Mouse (Mus musculus) gastrocnemius, postnatal 10 days (tissue): ENCODE measurements around the gene Mlycd. TPM values are rescaled to one million over a fixed set of nuclear protein-coding genes. Genes with fewer than 3 reads are reported as not detected.
"Not testable (repeated sequence)": the region's sequence is repeated elsewhere in the genome, so short reads cannot be mapped to it uniquely, and the experiment has no call there.

Experiments used
- DNase-seq: peaks from one replicate; pipeline ENCODE4 v3.0.0; 2021; ENCODE audit warnings: mixed read lengths
- long read RNA-seq, 2 experiments: library from polyadenylated mRNA; stranded (forward); transcript quantifications; one replicate each; pipeline ENCODE4 v2.0.0; 2021
- total RNA-seq, 2 experiments: library from RNA; stranded (reverse); gene quantifications; 2 replicates each; pipeline ENCODE4 v1.2.3; 2021

Gene Mlycd
- 10 to 100 TPM; 66.8 to 67.5 TPM for total RNA-seq
- long read RNA-seq, experiment 1, transcript Mlycd-201 (5 exons, 2,128 nt) = major isoform, 263 of 280 reads
- long read RNA-seq, experiment 1, partial matches to known transcripts = 7 of 280 reads
- long read RNA-seq, experiment 1, other reads (novel, unspliced or antisense) = 9 of 280 reads
- long read RNA-seq, experiment 2, transcript Mlycd-201 (5 exons, 2,128 nt) = major isoform, 242 of 266 reads
- long read RNA-seq, experiment 2, partial matches to known transcripts = 10 of 266 reads
- long read RNA-seq, experiment 2, other reads (novel, unspliced or antisense) = 14 of 266 reads

DNA sequence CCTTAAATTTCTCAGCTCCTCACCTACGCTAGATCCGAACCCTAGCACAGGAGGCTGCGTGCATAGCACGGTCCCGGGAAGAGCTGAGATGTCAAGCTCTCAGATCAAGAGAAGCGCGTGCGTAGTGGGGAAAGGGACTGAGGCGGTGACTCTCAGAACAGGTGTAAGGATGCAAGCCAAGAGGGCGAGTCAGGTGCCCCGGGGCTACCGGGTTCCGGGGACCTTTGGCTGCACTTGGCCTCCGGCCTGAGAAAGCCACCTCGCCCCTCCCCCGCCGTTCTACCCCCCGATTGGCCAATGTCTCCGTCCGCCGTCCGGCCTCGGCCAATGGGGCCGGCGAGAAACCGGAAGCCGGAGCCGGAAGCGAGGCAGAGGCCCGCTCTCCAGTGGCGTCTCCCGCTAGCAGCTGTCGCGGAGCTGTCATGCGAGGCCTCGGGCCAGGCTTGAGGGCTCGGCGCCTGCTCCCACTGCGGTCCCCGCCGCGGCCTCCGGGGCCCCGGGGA is at the start of gene Mlycd:
TSS of gene Mlycd (plus strand) at position 355 of the 503 bp plus-strand sequence.
- peak; percentile 95 for DNase-seq

DNA sequence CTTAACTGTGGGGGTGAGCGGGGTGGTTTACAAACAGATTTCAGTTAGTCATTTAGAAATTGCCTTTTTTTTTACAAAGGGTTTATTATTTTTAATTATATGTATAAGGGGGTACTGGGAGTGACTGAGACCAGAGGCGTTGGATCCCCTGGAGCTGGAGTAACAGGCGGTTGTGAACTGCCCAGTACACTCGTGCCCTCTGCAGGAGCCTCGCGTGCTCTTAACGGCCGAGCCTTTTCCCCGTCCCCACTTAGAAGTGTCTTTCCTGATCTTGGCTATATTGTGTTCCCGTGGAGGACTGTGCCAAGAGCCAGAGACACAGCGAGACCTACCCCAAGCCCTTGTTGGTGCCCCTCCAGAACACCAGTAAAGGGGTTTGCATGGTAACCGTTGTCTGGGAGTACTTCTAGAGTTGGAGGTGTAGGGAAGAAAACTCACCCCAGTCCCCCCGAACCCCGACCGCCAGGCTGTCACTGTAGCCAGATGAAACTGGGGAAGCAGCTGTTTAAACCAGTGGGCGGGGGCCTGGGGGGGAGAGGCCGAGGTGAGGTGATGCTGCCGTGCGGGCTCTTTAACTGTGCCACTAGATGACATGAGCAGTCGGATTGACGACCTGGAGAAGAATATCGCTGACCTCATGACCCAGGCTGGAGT is 49.5 kb upstream of the Mlycd start:
- no peak for DNase-seq

DNA sequence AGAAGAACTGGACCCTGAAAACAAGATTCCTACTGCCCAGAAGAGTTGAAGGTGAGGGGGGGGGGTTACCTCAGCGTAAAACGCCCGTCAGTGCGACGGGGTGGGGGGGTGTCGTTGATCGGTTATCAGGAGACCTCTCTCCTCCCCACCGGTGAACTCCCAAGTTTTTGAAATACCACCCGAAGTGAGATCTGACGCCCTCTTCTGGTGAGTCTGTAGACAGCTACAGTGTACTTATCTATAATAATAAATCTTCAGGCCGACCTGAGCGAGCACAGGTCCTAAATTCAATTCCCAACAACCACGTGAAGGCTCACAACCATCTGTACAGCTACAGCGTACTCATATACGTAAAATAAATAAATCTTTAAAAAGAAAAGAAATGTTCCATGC is 49.0 kb upstream of the Mlycd start:
- no peak for DNase-seq

DNA sequence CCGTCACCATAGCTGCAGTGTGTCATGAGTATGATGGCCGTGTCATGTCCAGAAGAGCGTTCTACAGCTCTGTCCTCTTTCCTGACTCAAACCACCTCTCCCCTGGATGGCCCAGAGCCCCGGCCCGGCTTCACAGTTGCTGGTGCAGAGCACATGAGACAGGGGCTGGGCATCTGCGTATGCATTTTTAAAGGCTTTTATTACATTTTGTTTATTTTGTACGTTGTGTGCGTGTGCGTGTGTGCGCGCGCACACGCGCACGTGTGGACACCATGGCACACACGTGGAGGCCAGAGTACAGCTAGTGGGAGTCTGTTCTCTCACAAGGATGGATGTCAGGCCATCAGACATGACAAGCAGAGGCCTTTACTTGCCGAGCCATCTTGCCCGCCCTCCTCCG is 43.0 kb upstream of the Mlycd start:
- no peak for DNase-seq

DNA sequence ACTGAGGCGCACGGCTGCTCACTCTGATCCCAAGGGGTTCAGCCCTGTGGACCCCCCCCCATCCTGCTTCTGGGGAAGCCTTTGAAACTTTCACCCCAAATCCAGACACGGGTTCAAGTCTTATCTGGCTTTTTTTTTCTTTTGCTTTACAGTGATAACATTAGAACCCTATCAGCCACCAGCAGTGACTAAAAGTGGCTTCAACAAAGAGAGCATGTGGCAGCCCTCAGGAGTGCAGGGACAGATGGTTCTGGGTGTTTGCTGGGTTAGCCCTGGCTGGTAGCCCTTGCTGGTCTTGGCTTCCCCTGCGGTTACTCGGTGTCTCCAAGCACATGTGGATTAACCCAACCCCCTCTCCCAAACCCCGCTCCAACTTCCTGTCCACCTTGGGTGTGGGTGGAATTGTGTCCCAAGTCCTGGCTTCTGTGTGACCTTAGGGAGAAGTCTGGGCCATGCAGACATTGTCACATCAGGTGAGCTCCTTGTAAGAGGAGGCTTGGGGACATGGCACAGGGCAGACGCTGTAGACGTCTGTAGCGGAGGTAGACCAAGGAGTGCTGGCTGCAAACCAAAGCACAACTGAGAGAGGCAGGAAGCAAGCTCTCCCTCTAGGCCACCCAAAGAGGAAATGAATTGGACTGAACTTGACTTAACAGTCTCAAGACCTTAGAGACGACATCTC is 41.6 kb upstream of the Mlycd start:
- no peak for DNase-seq

DNA sequence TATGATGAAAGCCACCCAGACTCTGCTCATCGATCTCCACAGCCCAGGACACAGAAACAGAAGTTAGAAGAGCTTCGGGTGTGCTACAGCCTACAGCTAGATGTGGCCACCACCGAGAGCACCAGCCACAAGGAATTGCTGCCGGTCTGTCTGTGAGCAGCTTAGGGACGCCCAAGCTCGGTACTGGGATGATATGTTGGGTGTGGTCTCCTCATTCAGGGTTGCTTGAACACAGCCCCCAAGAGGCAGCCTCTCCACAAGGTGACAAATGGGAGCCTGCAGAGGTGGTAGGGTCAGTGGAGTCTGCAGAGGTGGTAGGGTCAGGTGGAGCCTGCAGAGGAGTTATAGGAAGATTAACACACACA is 41.0 kb upstream of the Mlycd start:
- DNase-seq = no peak

DNA sequence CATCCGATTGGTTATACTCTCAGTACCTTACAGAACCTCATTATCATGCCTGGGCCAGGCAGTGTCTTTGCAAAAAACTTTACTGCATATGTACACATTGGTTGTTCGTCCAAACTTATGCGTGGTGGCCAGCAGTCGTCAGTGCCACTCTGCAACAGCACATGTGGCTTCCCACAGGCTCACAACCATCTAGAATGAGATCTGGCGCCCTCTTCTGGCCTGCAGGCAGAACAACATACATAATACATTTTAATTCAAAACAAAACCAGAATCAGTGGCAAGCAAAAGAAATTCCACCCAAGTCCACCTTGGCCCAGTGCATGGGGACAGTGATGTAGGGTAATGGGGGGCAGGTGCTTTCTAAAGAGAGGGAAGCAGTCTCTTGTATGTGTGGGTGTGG is 38.0 kb upstream of the Mlycd start:
- DNase-seq = not testable (repeated sequence)

DNA sequence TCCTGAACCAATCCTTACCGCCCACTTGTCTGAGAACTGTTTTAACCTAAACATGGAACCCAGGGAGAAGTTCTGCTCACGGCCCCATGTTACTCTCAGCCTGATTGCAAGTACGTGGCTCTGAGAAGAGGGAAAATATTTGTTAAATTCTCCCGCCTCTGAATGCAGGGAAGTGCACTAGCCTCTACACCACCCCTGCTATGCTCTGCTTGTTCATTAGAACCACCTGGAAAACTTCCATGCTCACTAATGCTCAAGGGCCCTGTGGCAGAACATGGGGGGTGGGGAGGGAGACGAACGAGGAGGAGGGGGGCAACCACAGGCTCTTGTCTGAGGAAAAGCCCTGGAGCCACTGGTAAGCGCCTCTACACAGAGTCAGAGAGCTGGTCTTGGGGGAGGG is 36.5 kb upstream of the Mlycd start:
- no peak for DNase-seq

DNA sequence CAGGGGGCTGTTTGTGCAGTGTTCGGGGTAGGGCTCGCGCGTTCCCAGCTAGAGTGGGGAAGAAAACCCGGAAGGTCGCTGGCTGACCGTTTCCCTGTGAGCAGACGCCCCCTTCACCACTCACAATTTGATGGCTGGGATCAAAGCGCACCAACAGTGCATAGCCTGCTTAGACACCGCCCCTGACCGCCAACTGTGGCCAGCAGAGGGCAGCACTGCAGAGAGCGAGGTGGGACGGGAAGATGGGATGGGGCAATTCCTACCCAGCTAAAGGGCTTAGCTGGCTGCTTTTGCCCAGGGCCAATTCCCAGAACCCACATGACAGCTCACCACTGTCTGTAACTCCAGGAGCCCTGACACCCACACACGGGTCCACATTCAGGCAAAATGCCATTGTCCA is 35.8 kb upstream of the Mlycd start:
- DNase-seq = peak; percentile 83

DNA sequence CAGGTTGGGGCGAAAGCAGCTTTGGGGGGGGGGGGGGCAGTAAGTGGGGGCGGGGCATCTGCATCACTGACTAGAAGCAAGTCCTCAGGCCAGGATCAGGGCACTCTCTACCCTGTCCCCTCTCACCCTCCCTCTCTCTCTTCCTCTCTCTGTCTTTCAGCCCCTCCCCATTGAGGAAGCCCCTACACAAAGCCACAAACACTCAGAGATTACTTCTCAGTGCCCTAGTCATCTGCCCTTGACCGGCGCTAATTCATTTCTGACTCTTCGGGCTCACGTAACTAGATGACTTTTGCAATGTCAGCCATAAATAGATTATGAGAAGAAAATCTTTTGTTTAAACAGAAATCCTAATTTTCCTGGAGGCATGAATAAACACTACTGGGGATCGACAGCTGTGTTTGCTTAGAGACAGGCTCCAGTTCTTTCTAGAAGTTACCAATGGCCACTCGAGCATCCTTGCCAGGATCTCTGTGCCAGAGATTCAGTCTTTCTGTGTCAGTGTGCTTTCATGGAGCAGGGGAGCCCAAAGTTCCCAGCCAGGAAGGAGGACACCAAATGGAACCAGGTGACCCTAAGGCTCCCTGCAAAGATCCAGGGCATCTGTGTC is 33.9 kb upstream of the Mlycd start:
- no peak for DNase-seq

DNA sequence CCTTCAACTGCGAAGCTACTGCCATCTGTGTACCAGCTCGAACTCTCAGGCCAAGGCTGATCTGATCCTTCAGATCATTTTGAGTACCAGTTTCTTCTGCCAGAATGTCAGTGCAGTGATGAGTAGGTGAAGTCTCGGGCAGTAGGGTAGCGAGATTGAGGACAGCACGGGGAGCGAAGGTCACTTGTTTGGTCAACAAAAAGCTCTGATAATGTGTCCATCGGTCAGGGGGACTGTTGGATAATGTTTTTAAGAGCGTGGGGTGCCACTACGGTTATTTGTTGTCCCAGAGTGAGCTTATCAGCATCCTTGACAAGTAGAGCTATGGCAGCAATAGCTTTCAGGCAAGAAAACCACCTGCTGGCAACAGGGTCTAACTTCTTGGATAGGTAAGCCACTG is 20.0 kb upstream of the Mlycd start:
- not testable (repeated sequence) for DNase-seq

DNA sequence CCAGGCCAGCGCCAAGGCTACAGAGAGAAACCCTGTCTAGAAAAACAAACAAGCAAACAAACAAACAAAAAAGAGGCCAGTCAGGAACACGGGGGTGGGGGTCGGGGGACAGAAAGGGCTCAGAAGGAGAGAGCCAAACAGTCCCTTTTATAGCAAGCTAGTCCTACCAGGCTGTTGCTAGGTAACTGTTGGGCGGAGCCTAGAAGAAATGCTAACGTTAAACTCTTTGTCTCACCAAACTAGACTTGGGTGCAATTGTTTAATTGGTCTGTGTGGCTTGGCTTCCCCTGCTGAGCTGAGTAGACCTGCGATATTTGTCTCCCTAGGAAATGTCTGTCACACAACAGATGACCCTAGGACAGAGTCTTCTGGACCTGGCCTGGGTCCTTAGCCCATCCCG is 16.2 kb upstream of the Mlycd start:
- no peak for DNase-seq

DNA sequence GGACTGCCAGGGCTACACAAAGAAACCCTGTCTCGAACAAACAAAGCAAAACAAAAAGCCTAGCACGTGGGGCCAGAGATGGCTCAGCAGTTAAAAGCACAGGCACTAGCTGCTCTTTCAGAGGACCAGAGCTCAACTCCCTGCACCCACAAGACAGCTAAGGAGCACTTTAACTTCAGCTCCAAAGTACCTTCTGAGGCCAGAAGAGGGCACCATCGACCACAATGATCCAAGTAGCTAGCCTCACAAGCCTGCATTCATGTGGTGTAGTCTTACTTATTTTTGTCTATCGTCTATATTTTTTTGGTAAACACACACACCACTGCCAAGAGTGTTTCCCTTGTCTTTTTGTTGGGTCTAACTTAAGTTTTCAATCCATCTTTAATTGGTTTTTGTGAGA is 14.1 kb upstream of the Mlycd start:
- DNase-seq = no peak

DNA sequence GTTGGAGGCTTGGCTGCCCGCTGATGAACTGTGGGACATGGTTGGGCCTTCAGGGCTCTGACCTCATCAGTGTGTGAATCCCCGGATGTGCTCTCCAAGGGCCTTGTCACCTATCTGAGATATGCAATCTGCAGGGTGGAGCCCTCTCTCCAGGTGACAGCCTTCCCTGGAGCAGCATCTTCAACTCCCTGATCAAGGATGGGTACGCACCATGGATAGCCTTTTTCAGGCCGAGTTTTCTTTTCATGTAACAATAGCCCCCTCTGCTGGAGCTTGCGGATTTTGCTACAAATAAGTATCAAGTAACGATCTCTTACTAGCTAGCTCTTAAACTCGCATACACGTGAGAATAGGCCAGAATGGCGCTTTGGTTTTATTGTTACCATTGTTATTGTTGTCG is 10.2 kb upstream of the Mlycd start:
- DNase-seq = peak; percentile 66

DNA sequence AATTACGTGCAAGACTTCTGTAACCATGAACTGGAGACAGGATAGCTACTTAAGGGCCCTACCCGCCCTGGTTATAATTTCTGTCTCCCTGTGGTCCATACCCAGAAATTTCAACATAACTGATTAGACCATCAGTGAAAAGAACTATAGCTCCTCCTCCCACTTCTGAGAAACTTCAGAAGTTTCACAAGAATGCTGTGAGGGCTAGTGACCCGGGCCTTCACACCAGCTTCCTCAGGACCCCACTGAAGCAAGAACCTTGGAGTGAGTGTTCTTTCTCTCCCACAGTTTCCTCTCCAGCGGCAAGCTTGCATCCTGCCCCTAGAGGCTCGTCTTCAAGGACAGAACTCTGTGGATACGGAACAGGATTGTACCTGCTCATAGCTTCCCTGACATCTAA is 8.8 kb upstream of the Mlycd start:
- DNase-seq = no peak

DNA sequence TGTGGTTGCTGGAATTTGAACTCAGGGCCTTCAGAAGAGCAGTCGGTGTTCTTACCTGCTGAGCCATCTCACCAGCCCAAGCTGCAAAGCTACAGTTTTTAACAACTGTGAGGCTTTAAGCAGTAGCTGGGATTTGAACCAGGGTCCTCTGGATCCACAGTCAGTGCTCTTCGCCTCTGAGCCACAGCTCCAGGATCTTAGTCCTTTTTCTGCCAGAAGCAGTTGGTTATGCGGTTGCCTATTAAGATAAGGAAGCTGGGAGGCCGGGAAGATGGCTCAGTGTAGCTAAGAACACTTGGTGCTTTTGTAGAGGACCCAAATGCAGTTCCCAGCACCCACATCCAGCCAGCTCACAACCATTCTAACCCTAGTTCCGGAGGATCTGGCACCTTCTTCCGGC is 7.7 kb upstream of the Mlycd start:
- DNase-seq = no peak

DNA sequence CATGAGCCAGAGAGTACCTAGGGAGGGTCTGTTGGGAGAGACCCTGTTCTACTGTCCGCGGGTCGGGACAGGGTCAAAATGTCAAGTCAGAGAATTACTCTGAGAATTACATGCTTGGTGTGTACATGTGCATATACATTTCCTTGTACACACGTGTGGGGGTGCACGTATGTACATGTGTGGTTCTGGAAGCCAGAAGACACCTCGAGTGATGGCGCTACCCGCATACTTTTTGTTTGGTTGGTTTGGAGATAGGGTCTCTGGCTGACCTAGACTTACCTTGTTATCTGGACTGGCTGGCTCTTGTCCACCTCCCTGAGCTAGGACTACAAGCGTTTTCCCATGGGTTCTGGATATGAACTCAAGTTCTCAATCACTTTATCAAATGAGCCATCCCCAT is 581 bp upstream of the Mlycd start:
- no peak for DNase-seq

DNA sequence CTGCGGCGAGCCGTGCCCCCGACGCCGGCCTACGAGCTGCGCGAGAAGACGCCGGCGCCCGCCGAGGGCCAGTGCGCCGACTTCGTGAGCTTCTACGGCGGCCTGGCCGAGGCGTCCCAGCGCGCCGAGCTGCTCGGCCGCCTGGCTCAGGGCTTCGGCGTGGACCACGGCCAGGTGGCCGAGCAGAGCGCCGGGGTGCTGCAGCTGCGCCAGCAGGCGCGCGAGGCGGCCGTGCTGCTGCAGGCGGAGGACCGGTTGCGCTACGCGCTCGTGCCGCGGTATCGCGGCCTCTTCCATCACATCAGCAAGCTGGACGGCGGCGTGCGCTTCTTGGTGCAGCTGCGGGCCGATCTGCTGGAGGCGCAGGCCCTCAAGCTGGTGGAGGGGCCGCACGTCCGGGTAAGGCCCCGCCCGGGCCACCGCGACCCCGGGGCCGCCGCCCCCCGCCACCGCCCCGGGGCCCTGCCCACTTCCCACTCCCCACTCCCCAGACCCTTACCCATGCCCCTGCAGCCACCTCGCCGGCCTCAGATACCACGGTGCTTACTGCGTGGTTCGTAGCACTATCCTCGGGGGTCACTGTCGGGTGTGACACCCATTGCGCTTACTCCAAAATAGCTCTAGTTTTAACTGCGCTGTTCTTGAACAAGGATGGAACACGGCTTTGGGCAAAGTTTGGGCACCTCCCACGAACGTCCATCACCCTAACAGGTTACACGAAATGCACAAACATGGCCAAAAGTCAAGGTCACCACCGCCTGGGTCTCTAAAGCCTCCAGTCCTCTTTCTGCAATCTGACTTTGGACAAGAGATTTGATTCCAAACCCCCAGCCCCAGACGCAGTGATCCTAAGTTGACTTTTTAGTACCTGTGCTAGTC is 633 bp downstream of the Mlycd start:
- peak; percentile 70 for DNase-seq

DNA sequence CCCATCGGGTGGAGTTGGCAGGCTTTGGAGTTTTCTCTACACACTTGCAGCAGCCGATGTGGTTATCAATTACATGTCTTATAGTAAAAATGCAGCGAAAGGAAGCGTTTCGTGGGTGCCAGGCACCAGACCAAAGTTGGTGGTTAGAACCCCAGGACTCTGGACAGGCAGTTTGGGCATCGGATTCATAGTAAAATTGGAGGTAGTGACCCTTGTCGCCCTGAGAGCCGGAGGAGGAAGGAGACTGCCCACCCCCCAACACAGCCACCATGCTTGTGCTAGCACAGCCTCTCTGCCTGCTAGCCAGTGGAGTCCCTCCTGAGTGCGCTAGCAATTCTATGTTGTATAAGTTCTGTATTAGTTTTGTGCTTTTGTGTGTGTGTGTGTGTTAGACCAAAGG is 3.9 kb downstream of the Mlycd start:
- DNase-seq = no peak

DNA sequence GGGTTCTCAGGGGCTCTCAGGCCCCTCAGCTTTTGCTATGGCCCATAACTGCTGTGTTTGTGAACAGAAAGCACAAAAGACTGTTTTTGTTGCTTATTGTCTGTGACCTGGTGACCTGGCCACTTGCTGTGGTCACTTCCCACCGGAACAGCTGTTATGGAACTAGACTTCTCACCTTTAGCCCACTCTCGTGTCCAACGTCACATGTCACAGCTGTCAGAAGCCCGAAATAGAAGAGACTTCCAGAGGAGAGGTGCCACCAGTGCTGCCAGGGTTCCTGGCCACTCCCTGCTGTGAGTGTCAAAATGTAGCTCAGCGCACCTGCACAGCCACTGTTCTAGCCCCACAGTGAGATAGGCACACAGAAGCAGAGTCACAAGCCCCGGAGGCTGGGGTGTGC is 4.6 kb downstream of the Mlycd start:
- DNase-seq = no peak

DNA sequence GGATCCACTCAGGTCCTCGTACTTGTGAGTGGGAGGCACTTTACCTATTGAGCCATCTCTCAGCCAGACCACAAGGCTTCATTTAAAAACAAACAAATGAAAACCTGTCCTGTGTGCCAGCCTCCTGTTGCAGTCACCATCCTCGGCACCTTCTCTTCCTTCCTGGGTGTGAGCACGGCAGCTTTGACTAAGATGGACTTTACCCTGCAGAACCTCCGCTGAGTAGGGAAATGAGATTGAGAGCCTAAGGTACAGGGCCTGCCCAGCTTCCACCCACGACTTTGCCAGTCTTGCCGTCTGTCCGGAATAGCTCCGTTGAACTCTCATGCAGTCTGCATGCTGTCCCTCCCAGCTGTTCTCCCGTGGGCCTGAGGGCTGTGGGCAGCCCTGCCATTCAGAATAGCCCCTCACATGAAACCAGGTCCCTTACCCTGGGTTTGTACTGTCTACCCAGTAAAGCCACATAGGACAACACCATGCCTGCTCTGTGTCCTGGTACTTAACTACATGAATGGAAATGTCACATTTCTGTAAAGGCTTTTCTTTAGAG is 5.5 kb downstream of the Mlycd start:
- DNase-seq = no peak

DNA sequence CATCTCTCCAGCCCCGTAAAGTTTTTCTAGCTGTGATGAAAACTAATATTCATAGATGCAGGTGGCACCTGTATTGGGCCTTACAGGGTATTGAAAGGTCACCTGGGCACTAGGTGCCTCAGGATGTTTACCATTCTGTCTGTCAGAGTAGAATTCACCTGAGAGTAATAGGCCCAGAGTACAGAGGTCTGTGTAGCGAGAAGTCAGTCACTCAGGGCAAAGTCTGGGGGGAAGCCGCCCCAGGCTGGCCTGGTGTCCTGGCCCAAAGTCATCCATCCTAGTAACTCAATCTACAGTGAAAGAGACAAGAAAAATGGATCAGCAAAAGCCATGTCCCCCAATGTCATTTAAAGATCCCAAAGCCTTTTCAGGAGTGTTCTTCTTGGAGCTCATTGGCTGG is 6.2 kb downstream of the Mlycd start:
- DNase-seq = no peak
